Mouse (Mus musculus) layer of hippocampus, adult 18-20 months (tissue): ENCODE measurements around the gene Galr3. TPM values are rescaled to one million over a fixed set of nuclear protein-coding genes. Genes with fewer than 3 reads are reported as not detected.
"Not testable (repeated sequence)": the region's sequence is repeated elsewhere in the genome, so short reads cannot be mapped to it uniquely, and the experiment has no call there.

Source experiments
- DNase-seq, 2 experiments: peaks; one replicate each; pipeline ENCODE4 v3.0.0; 2022; ENCODE audit warnings: low spot score in 2 of 2
- long read RNA-seq: library from polyadenylated mRNA; stranded (forward); transcript quantifications from one replicate; pipeline ENCODE4 v2.0.0, GENCODE M21; 2021
- total RNA-seq, 2 experiments: library from RNA; stranded (reverse); gene quantifications; 2 replicates each; pipeline ENCODE4 v1.2.3; 2021

Galr3 gene
- under 1 TPM in 1 of 2 experiments, not detected in 1; 0.42 TPM for total RNA-seq
- long read RNA-seq, result 0 reads

- DNase-seq, result no peak
These were observed at the start of gene Galr3 for GRCm38 (mm10) chr15:79041585-79041984. Gene Galr3 (plus strand): TSS chr15:79041885.

GRCm38 (mm10) chr15:78992235-78992634 lies 49.5 kb upstream of the Galr3 start:
- no peak for DNase-seq

GRCm38 (mm10) chr15:78992925-78993324 lies 48.8 kb upstream of the Galr3 start:
- no peak for DNase-seq

- no peak for DNase-seq
These were observed 45.8 kb upstream of the Galr3 start for GRCm38 (mm10) chr15:78995916-78996315.

GRCm38 (mm10) chr15:78996663-78997062 lies 45.0 kb upstream of the Galr3 start:
- DNase-seq, result no peak

GRCm38 (mm10) chr15:78998348-78998747 lies 43.3 kb upstream of the Galr3 start:
- DNase-seq, result no peak

GRCm38 (mm10) chr15:78999586-78999985 lies 42.1 kb upstream of the Galr3 start:
- DNase-seq, result no peak

- no peak for DNase-seq
These were observed 41.3 kb upstream of the Galr3 start for GRCm38 (mm10) chr15:79000357-79000791.

- DNase-seq, result no peak
These were observed 40.1 kb upstream of the Galr3 start for GRCm38 (mm10) chr15:79001559-79001958.

- DNase-seq, result no peak
These were observed 39.6 kb upstream of the Galr3 start for GRCm38 (mm10) chr15:79002036-79002435.

- DNase-seq, result no peak
These were observed 38.6 kb upstream of the Galr3 start for GRCm38 (mm10) chr15:79003079-79003478.

- no peak for DNase-seq
These were observed 36.1 kb upstream of the Galr3 start for GRCm38 (mm10) chr15:79005581-79005980.

- DNase-seq, result no peak
These were observed 35.0 kb upstream of the Galr3 start for GRCm38 (mm10) chr15:79006638-79007037.

GRCm38 (mm10) chr15:79007059-79007458 lies 34.6 kb upstream of the Galr3 start:
- DNase-seq, result no peak

GRCm38 (mm10) chr15:79007836-79008235 lies 33.8 kb upstream of the Galr3 start:
- DNase-seq, result not testable (repeated sequence)

GRCm38 (mm10) chr15:79009734-79010133 lies 32.0 kb upstream of the Galr3 start:
- DNase-seq, result no peak

GRCm38 (mm10) chr15:79011550-79011949 lies 30.1 kb upstream of the Galr3 start:
- DNase-seq, result no peak

GRCm38 (mm10) chr15:79013382-79013781 lies 28.3 kb upstream of the Galr3 start:
- no peak for DNase-seq

GRCm38 (mm10) chr15:79018191-79018590 lies 23.5 kb upstream of the Galr3 start:
- DNase-seq, result no peak

- DNase-seq, result no peak
These were observed 22.8 kb upstream of the Galr3 start for GRCm38 (mm10) chr15:79018886-79019285.

- DNase-seq, result no peak
These were observed 18.9 kb upstream of the Galr3 start for GRCm38 (mm10) chr15:79022671-79023230.

- no peak for DNase-seq
These were observed 18.3 kb upstream of the Galr3 start for GRCm38 (mm10) chr15:79023366-79023765.

GRCm38 (mm10) chr15:79025687-79026308 lies 15.9 kb upstream of the Galr3 start:
- no peak for DNase-seq
